Mouse (Mus musculus) spleen, adult 2 months (tissue): ENCODE measurements around the gene H2-M3.

Experiments used
- CTCF ChIP-seq: fragments of 200-500 bp; IDR thresholded peaks from 2 replicates; pipeline ENCODE4 v1.5.1; 2011; ENCODE audit warnings: mild to moderate bottlenecking, inconsistent platforms; ENCODE audit not compliant: insufficient read depth, insufficient read length, insufficient replicate concordance; ENCODE audit errors: extremely low read depth
- POLR2A ChIP-seq: fragments of 200-500 bp; IDR thresholded peaks from 2 replicates; pipeline ENCODE4 v1.6.1; 2011; ENCODE audit warnings: low read depth, low read length, inconsistent platforms

DNA sequence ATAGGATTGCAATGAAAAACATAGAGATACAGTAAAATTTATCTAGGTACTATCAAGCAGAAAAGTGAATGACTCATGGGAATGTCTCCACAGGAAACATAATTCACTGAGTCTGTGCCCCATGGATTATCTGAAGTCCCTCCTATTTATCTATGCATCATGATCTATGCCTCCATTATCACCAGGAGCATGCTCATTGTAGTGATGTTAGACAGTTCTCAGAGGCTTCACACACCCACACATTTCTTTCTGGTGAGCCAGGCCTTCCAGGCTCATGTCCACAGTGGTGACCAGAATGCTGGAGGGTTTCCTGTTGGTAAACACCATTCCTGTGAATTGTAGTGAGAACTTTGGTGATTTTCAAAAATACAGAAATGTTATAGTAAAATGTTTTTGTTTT lies 6.6 kb downstream of the H2-M3 start:
- TF ChIP-seq CTCF (no peak), POLR2A (no peak)
